Mouse (Mus musculus): ENCODE results near the gene Hist1h4a. TPM values are rescaled to one million over a fixed set of nuclear protein-coding genes. Genes with fewer than 3 reads are reported as not detected.
"Not testable (repeated sequence)": the region's sequence is repeated elsewhere in the genome, so short reads cannot be mapped to it uniquely, and the experiment has no call there.

The Hist1h4a gene
- polyA plus RNA-seq, 1 experiment, result 21.5 TPM

GRCm38 (mm10) chr13:23768834-23769397 lies 7.9 kb upstream of the Hist1h4a start:
- no peak overlapping the region for H3K4me3 ChIP-seq (replicated peaks)
- H3K4me1 ChIP-seq (ENCODE audit: control insufficient read depth), result peaks cover 82% of the 10 kb centered on the region
- H3K27me3 ChIP-seq (ENCODE audit: control insufficient read depth), result no peaks in the 10 kb centered on the region
- H3K36me3 ChIP-seq (ENCODE audit: control insufficient read depth), result peaks cover 5% of the 10 kb centered on the region; the same call in 1 of the 2 replicates
- TF ChIP-seq GATA1 (IDR thresholded peaks at IDR 0.05; ENCODE audit: low read length) (no peak), TAL1 (IDR thresholded peaks at IDR 0.05; ENCODE audit: low read length) (no peak)
- H3K9me3 ChIP-seq (ENCODE audit: control insufficient read depth, low read length), result no peaks in the 10 kb centered on the region

DNA sequence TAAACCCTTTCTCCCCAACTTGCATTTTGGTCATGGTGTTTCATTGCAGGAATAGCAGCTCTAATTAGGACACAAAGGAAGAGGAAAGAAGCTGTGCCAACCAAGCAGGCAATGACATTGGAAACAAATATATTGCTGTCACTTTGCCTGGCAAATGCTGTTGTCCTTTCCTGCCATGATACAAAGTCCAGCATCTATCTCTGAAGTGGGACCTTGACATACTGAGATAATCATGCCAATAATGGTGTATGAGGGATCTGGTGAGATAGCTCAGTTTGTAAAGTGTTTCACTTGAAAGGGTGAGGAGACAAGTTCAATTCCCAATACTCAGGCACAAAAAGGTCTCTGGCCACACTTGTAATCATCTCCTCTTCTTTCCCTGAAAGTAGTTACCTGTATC lies 5.7 kb upstream of the Hist1h4a start:
- TF ChIP-seq TAL1 (IDR thresholded peaks at IDR 0.05; ENCODE audit: low read length) (no peak), GATA1 (IDR thresholded peaks at IDR 0.05; ENCODE audit: low read length) (no peak)
- Histone ChIP-seq H3K4me3 (replicated peaks) (peak overlapping the region; percentile 20), H3K9me3 (ENCODE audit: control insufficient read depth, low read length) (no peaks in the 10 kb centered on the region), H3K27me3 (ENCODE audit: control insufficient read depth) (no peaks in the 10 kb centered on the region), H3K36me3 (ENCODE audit: control insufficient read depth) (peaks cover 5% of the 10 kb centered on the region; the same call in 1 of the 2 replicates), H3K4me1 (ENCODE audit: control insufficient read depth) (peaks cover 79% of the 10 kb centered on the region)

GRCm38 (mm10) chr13:23765172-23765513 lies 4.1 kb upstream of the Hist1h4a start:
- Histone ChIP-seq H3K9me3 (ENCODE audit: control insufficient read depth, low read length) (no peaks in the 10 kb centered on the region), H3K4me3 (replicated peaks) (peak overlapping the region; percentile 80), H3K4me1 (ENCODE audit: control insufficient read depth) (peaks cover 81% of the 10 kb centered on the region), H3K36me3 (ENCODE audit: control insufficient read depth) (peaks cover 5% of the 10 kb centered on the region; the same call in 1 of the 2 replicates), H3K27me3 (ENCODE audit: control insufficient read depth) (no peaks in the 10 kb centered on the region)
- no peak for TF ChIP-seq GATA1 (IDR thresholded peaks at IDR 0.05; ENCODE audit: low read length)
- TF ChIP-seq TAL1 (IDR thresholded peaks at IDR 0.05; ENCODE audit: low read length), result peak; percentile 19; the same call in 1 of the 3 replicates

DNA sequence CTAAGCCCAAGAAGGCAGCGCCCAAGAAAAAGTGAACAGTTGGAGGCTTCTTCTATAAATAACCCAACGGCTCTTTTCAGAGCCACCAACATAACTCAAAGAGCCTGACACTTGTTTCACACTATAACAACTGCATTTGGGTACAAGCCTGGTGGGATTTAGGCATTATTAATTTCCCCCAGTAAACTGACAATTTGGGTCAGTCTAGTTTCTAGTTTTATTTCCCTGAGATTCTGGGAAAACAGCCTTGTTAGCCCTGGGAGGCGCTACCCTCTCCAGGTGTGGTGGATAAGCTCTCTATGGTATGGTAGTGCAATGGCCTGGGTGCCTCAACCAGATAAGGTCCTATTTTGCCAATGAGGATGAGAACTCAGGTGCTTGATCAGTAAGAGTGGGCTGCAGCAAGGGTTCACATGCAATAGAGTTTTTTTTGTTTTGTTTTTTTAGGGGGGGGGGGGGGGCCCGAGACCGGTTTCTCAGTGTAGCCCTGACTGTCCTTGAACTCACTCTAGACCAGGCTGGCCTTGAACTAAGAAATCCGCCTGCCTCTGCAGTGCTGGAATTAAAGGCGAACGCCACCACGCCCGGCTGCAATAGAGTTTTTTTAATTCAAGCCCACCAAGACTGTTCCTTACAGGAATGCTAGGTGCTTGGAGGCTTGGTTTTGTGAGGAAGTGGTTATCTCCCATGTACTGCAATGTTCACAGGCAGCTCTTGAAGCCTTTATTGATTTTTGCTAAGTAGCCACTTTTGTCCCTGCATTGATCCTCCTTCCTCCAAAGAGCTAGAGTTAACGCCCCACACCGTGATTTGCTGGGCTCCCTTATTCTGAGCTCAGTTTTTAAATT lies 3.5 kb upstream of the Hist1h4a start:
- peaks cover 81% of the 10 kb centered on the region for H3K4me1 ChIP-seq (ENCODE audit: control insufficient read depth)
- H3K36me3 ChIP-seq (ENCODE audit: control insufficient read depth), result peaks cover 5% of the 10 kb centered on the region; the same call in 1 of the 2 replicates
- TF ChIP-seq TAL1 (IDR thresholded peaks at IDR 0.05; ENCODE audit: low read length), result peak; percentile 55
- TF ChIP-seq GATA1 (IDR thresholded peaks at IDR 0.05; ENCODE audit: low read length), result no peak; the same call in 1 of the 2 replicates
- H3K4me3 ChIP-seq (replicated peaks), result peak overlapping the region; percentile 80
- no peaks in the 10 kb centered on the region for H3K9me3 ChIP-seq (ENCODE audit: control insufficient read depth, low read length)
- no peaks in the 10 kb centered on the region for H3K27me3 ChIP-seq (ENCODE audit: control insufficient read depth)

- H3K4me1 ChIP-seq (ENCODE audit: control insufficient read depth), result peaks cover 84% of the 10 kb centered on the region
- no peaks in the 10 kb centered on the region for H3K9me3 ChIP-seq (ENCODE audit: control insufficient read depth, low read length)
- H3K36me3 ChIP-seq (ENCODE audit: control insufficient read depth), result peaks cover 7% of the 10 kb centered on the region; the same call in 1 of the 2 replicates
- H3K27me3 ChIP-seq (ENCODE audit: control insufficient read depth), result no peaks in the 10 kb centered on the region
- no peak for TF ChIP-seq TAL1 (IDR thresholded peaks at IDR 0.05; ENCODE audit: low read length)
- TF ChIP-seq GATA1 (IDR thresholded peaks at IDR 0.05; ENCODE audit: low read length), result no peak
- H3K4me3 ChIP-seq (replicated peaks), result peak within 1 kb of the TSS; percentile 80
These were observed 2.7 kb upstream of the Hist1h4a start, which contains the start of gene Hist1h1a for GRCm38 (mm10) chr13:23763586-23764323. Gene Hist1h1a (plus strand): TSS chr13:23763666.

GRCm38 (mm10) chr13:23763242-23763585 lies 2.2 kb upstream of the Hist1h4a start:
- H3K4me3 ChIP-seq (replicated peaks), result peak overlapping the region; percentile 80
- TF ChIP-seq GATA1 (IDR thresholded peaks at IDR 0.05; ENCODE audit: low read length) (no peak), TAL1 (IDR thresholded peaks at IDR 0.05; ENCODE audit: low read length) (no peak)
- peaks cover 84% of the 10 kb centered on the region for H3K4me1 ChIP-seq (ENCODE audit: control insufficient read depth)
- no peaks in the 10 kb centered on the region for H3K27me3 ChIP-seq (ENCODE audit: control insufficient read depth)
- H3K9me3 ChIP-seq (ENCODE audit: control insufficient read depth, low read length), result no peaks in the 10 kb centered on the region
- H3K36me3 ChIP-seq (ENCODE audit: control insufficient read depth), result peaks cover 7% of the 10 kb centered on the region; the same call in 1 of the 2 replicates

GRCm38 (mm10) chr13:23761871-23762821 lies 1.1 kb upstream of the Hist1h4a start, which contains the start of gene Hist1h3a:
Gene Hist1h3a (minus strand): TSS chr13:23762386.
- Histone ChIP-seq H3K4me1 (ENCODE audit: control insufficient read depth) (peaks cover 87% of the 10 kb centered on the region), H3K4me3 (replicated peaks) (peak within 1 kb of the TSS; percentile 80)
- not testable (repeated sequence) for H3K36me3 ChIP-seq (ENCODE audit: control insufficient read depth); H3K9me3 ChIP-seq (ENCODE audit: control insufficient read depth, low read length); H3K27me3 ChIP-seq (ENCODE audit: control insufficient read depth)
- TF ChIP-seq GATA1 (IDR thresholded peaks at IDR 0.05; ENCODE audit: low read length), result peak; percentile 51; the same call in 1 of the 2 replicates

All from erythroblast, embryonic 14.5 days (primary cell).